Mouse (Mus musculus): ENCODE data around the gene Mast4. TPM values are rescaled to one million over a fixed set of nuclear protein-coding genes. Genes with fewer than 3 reads are reported as not detected.

The Mast4 gene
- polyA plus RNA-seq, 1 experiment, result 10.4 TPM

DNA sequence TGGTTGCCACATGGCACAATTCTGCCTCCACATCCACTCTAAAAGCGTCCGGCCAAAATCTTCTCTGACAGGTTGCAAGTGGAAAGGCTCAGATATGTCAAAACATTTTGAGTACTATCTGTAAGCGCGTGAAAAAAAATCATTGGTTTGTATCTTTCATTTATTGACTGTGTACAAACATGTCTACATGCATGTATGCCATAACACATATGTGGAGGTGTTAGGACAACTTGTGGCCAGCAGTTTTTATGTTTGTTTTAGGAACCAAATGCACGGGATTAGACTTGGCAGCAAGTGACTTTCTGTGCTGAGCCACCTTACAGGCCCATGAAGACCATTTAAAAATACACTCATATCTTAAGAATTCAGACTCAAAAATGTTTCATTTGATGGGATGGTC is 206.7 kb downstream of the Mast4 start:
- Histone ChIP-seq H3K27me3 (ENCODE audit: control insufficient read depth, insufficient read depth, low read length) (no peaks in the 10 kb centered on the region), H3K27ac (ENCODE audit: control insufficient read depth, insufficient read depth, low read length) (no peak overlapping the region), H3K4me1 (replicated peaks; ENCODE audit: control insufficient read depth, insufficient read depth, low read length) (no peaks in the 10 kb centered on the region), H3K4me3 (ENCODE audit: control insufficient read depth, insufficient read depth, low read length) (no peak overlapping the region), H3K36me3 (ENCODE audit: control insufficient read depth, insufficient read depth, low read length) (no peaks in the 10 kb centered on the region)
- WGBS, result 92% methylated on average over 5 of the region's 5 CpGs
- no peak for DNase-seq
- TF ChIP-seq POLR2A (IDR thresholded peaks at IDR 0.05; ENCODE audit: control insufficient read depth, extremely low read depth, insufficient read depth, low read length, poor library complexity) (no peak), CTCF (IDR thresholded peaks at IDR 0.05; ENCODE audit: borderline replicate concordance, control insufficient read depth, extremely low read depth, insufficient read depth, low read length, poor library complexity) (no peak)

DNA sequence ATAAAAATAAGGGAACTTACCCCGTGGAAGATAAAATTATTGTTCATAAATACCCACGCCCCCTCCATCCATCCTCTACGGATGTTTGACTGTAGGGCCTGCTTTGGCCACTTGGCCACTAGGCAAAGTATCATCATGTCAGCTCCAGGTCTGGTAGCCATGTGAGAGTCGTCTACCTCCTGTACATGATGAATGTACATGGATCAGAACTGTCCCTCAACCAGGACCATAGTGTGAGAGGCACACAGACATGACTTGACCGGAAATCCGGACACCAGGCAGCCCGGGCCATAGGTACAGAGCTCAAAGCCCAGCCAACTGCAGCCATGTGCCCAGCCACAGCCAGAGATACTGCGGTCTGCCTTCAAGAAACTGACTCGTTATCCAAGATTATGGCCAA is 210.6 kb downstream of the Mast4 start:
- no peak for DNase-seq
- H3K4me1 ChIP-seq (replicated peaks; ENCODE audit: control insufficient read depth, insufficient read depth, low read length), result no peaks in the 10 kb centered on the region
- H3K27ac ChIP-seq (ENCODE audit: control insufficient read depth, insufficient read depth, low read length), result no peak overlapping the region
- H3K36me3 ChIP-seq (ENCODE audit: control insufficient read depth, insufficient read depth, low read length), result no peaks in the 10 kb centered on the region
- 92% methylated on average over 9 of the region's 9 CpGs for WGBS
- no peaks in the 10 kb centered on the region for H3K27me3 ChIP-seq (ENCODE audit: control insufficient read depth, insufficient read depth, low read length)
- H3K4me3 ChIP-seq (ENCODE audit: control insufficient read depth, insufficient read depth, low read length), result no peak overlapping the region
- TF ChIP-seq POLR2A (IDR thresholded peaks at IDR 0.05; ENCODE audit: control insufficient read depth, extremely low read depth, insufficient read depth, low read length, poor library complexity), result no peak
- no peak for TF ChIP-seq CTCF (IDR thresholded peaks at IDR 0.05; ENCODE audit: borderline replicate concordance, control insufficient read depth, extremely low read depth, insufficient read depth, low read length, poor library complexity)

DNA sequence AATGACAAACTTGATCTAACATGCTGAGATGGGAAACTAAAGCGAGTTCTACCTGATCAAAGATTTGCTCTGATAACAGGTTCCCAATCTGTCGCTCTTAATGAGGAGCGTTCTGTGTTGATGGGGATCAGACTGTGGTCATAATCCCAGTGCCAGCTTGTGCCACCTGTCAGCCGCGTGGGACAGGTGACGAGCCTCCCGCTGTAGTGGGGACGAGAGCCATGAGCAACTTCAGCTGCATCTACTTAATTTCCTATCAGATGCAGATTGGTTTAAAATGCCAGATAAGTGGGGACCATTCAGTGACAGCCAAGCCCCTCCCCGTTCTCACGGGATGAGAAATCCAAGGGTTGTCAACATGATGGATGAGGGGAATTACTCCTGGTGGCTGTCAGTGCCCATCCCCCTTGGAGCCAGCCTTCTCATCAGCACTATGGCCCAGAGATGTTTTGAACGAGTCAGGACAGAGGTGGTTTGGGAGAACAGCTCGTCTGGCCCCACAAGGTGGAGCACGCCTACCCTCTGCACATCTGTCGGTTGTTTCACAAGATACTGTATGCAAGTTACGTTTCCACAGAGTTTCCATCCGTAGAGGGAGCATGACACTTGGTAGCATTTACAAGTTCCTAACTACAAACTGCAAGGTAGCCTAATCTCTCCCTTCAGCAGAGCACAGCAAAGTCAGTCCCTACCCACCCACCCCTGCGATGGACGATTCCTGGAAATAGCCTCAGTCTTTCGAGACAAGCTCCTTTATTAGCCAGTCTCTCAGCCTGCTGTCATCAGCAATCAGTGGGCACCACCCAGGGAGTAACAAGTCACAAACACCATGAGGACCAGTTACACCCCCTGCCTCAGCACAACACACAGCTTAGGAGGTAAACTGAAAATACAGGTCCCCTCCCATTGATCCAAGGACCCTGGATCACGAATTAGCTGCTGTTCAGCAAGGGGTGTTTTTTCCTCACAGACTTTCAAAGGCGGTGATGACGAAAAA is 212.2 kb downstream of the Mast4 start:
- no peak for DNase-seq
- Histone ChIP-seq H3K27me3 (ENCODE audit: control insufficient read depth, insufficient read depth, low read length) (no peaks in the 10 kb centered on the region), H3K4me1 (replicated peaks; ENCODE audit: control insufficient read depth, insufficient read depth, low read length) (no peaks in the 10 kb centered on the region), H3K4me3 (ENCODE audit: control insufficient read depth, insufficient read depth, low read length) (no peak overlapping the region), H3K27ac (ENCODE audit: control insufficient read depth, insufficient read depth, low read length) (no peak overlapping the region), H3K36me3 (ENCODE audit: control insufficient read depth, insufficient read depth, low read length) (no peaks in the 10 kb centered on the region)
- WGBS, result 79% methylated on average over 22 of the region's 22 CpGs
- no peak for TF ChIP-seq POLR2A (IDR thresholded peaks at IDR 0.05; ENCODE audit: control insufficient read depth, extremely low read depth, insufficient read depth, low read length, poor library complexity)
- no peak for TF ChIP-seq CTCF (IDR thresholded peaks at IDR 0.05; ENCODE audit: borderline replicate concordance, control insufficient read depth, extremely low read depth, insufficient read depth, low read length, poor library complexity)

DNA sequence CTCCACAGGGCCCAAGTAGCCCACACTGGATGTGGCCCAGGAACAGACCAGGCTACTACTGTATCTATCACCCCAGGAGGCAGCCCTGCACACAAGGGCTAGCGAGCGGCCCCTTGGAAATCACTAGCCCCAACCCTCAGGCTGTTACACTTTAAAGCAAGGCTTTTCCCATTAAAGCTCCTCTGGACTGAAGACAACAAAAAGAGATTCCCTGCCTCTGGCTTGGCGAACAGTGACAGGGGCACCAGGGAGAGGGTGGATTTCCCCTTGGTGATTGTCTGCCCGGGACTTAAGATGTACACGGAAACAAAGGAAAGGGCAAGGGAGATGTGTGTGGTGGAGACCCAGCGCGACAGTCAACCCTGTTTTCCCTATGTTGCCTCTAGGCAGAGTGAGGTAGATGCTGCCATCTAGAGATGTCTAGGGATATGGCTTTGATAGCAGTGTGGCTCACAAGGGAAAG is 213.6 kb downstream of the Mast4 start:
- Histone ChIP-seq H3K4me1 (replicated peaks; ENCODE audit: control insufficient read depth, insufficient read depth, low read length) (no peaks in the 10 kb centered on the region), H3K36me3 (ENCODE audit: control insufficient read depth, insufficient read depth, low read length) (no peaks in the 10 kb centered on the region), H3K27me3 (ENCODE audit: control insufficient read depth, insufficient read depth, low read length) (no peaks in the 10 kb centered on the region), H3K4me3 (ENCODE audit: control insufficient read depth, insufficient read depth, low read length) (no peak overlapping the region), H3K27ac (ENCODE audit: control insufficient read depth, insufficient read depth, low read length) (no peak overlapping the region)
- DNase-seq, result no peak
- WGBS, result 41% methylated on average over 7 of the region's 7 CpGs
- no peak for TF ChIP-seq POLR2A (IDR thresholded peaks at IDR 0.05; ENCODE audit: control insufficient read depth, extremely low read depth, insufficient read depth, low read length, poor library complexity)
- TF ChIP-seq CTCF (IDR thresholded peaks at IDR 0.05; ENCODE audit: borderline replicate concordance, control insufficient read depth, extremely low read depth, insufficient read depth, low read length, poor library complexity), result no peak

DNA sequence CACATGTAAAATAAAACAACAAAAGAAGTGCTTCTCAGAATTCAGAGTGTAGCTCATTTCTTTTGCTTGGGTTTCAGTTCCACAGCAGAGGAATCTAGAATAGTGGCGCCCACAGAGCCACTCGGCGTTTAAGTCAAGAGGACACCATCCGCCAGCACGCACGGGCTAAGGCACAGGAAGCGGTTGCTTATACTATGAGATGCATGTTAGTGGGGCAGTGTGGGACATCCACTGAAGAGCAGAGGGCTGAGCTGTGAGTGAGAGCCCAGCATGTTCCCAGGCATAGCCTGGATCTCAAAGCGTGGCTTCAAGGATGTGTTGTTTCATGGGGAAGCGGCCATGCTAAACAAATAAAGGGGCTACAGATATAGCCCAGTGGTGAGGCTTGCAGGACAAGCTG is 214.6 kb downstream of the Mast4 start:
- H3K36me3 ChIP-seq (ENCODE audit: control insufficient read depth, insufficient read depth, low read length), result no peaks in the 10 kb centered on the region
- no peak for DNase-seq
- no peak overlapping the region for H3K4me3 ChIP-seq (ENCODE audit: control insufficient read depth, insufficient read depth, low read length)
- TF ChIP-seq POLR2A (IDR thresholded peaks at IDR 0.05; ENCODE audit: control insufficient read depth, extremely low read depth, insufficient read depth, low read length, poor library complexity), result no peak
- no peak for TF ChIP-seq CTCF (IDR thresholded peaks at IDR 0.05; ENCODE audit: borderline replicate concordance, control insufficient read depth, extremely low read depth, insufficient read depth, low read length, poor library complexity)
- no peaks in the 10 kb centered on the region for H3K27me3 ChIP-seq (ENCODE audit: control insufficient read depth, insufficient read depth, low read length)
- 94% methylated on average over 9 of the region's 9 CpGs for whole genome bisulfite sequencing
- no peaks in the 10 kb centered on the region for H3K4me1 ChIP-seq (replicated peaks; ENCODE audit: control insufficient read depth, insufficient read depth, low read length)
- no peak overlapping the region for H3K27ac ChIP-seq (ENCODE audit: control insufficient read depth, insufficient read depth, low read length)

DNA sequence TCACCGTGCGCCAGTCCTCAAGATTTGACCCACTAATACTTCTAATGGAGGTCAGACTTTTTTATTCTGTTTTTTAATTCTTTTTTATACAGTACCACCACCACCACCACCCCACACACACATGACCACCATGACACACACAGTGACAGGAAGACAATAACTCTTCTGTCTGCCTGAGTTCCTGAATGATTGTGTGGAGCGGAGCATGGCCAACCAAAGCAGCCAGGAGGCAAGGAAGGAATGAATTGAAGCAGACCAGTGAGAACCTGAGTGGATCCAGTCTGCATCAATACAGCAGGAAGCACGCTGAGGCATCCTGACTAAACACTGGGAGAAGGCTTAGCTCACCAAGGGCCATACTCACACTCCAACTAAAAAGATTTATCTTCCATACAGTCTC is 219.2 kb downstream of the Mast4 start:
- Histone ChIP-seq H3K36me3 (ENCODE audit: control insufficient read depth, insufficient read depth, low read length) (no peaks in the 10 kb centered on the region), H3K4me1 (replicated peaks; ENCODE audit: control insufficient read depth, insufficient read depth, low read length) (no peaks in the 10 kb centered on the region), H3K27ac (ENCODE audit: control insufficient read depth, insufficient read depth, low read length) (no peak overlapping the region), H3K4me3 (ENCODE audit: control insufficient read depth, insufficient read depth, low read length) (no peak overlapping the region), H3K27me3 (ENCODE audit: control insufficient read depth, insufficient read depth, low read length) (no peaks in the 10 kb centered on the region)
- DNase-seq, result no peak
- WGBS, result 90% methylated on average over 4 of the region's 4 CpGs
- TF ChIP-seq CTCF (IDR thresholded peaks at IDR 0.05; ENCODE audit: borderline replicate concordance, control insufficient read depth, extremely low read depth, insufficient read depth, low read length, poor library complexity), result no peak
- no peak for TF ChIP-seq POLR2A (IDR thresholded peaks at IDR 0.05; ENCODE audit: control insufficient read depth, extremely low read depth, insufficient read depth, low read length, poor library complexity)

All from thymus, adult 2 months (tissue).